9 mouse cellular contexts compared by ENCODE assay signal in the genomic region with DNA sequence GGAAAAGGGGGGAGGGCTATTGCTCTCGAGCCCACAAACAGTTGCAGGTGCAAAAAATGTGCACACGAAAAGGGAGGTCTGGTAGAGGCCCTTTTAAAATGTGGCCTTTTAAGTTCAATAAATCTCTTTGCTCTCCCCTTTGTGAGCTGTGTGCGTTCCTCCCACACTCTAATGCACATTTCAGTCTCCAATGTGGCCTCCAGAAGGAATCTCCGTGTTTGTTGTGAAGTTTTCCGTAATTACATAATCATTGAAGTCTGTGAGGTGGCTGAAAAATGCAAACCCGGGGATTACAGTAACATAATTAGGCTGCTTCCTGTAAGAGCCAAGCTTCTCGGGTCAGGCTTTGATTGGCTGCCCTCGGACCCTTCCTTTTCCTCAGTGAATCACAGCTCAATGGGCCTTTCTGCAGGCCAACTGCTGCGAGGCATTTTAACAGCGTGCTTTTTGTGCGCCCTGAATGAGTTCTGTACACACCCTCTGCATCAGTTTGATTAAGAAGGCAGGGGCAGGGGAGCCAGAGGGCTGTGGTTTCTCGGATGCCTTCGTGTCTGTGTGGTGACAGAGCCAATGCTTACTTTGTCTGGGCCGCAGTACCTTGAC.
DNase-seq lines count a peak whose midpoint lies in the region; ATAC-seq lines count a peak whose summit lies in the region.
"Had no signal": no experiment of that assay in that cellular context is flagged by ENCODE, and none has a peak within 500 bp of the region (broad histone marks: within the 10 kb centered on the region; RNA-seq: fewer than 3 reads in every experiment).

No protein-coding gene starts in this region.

- intact Hi-C loops in heart, postnatal 36 days (cut with DNase I) = loop anchor here (10.0 kb wide), 1 partner anchor 108 kb away; no protein-coding TSS in a partner anchor

- no peaks in the 10 kb centered on the region for H3K27me3 ChIP-seq in hindbrain, embryonic 10.5 days (ENCODE audit: insufficient read depth, poor library complexity, severe bottlenecking)
- no peaks in the 10 kb centered on the region for H3K27me3 ChIP-seq in midbrain, embryonic 16.5 days (ENCODE audit: control insufficient read depth, insufficient read depth, low read depth, low read length)
- H3K27me3 ChIP-seq: megakaryocyte, embryonic 14.5 days had no signal

- H3K36me3 ChIP-seq in hindbrain, embryonic 10.5 days = no peaks in the 10 kb centered on the region
- H3K36me3 ChIP-seq in midbrain, embryonic 16.5 days (ENCODE audit: control insufficient read depth, insufficient read depth, low read length) = no peaks in the 10 kb centered on the region
- H3K36me3 ChIP-seq: heart, embryonic 13.5 days had no signal

- 40% methylated on average over 14 of the region's 14 CpGs for WGBS in hindbrain, embryonic 10.5 days
- 22% methylated on average over 14 of the region's 14 CpGs for WGBS in midbrain, embryonic 16.5 days

- peak overlapping the region; percentile 32; the same call in 1 of the 2 replicates for H3K4me2 ChIP-seq in midbrain, embryonic 16.5 days (ENCODE audit: low read length)
- H3K4me2 ChIP-seq: heart, embryonic 13.5 days had no signal

- H3K9ac ChIP-seq in midbrain, embryonic 16.5 days (ENCODE audit: low read depth, low read length) = no peak overlapping the region
- H3K9ac ChIP-seq: heart, embryonic 13.5 days had no signal

- peak; percentile 58; the same call in 1 of the 2 replicates for ATAC-seq in midbrain, embryonic 16.5 days

- H3K4me3 ChIP-seq in hindbrain, embryonic 10.5 days = no peak overlapping the region
- H3K4me3 ChIP-seq in midbrain, embryonic 16.5 days (ENCODE audit: low read depth, low read length) = no peak overlapping the region
- H3K4me3 ChIP-seq: heart, embryonic 13.5 days; megakaryocyte, embryonic 14.5 days had no signal

- H3K9me3 ChIP-seq in hindbrain, embryonic 10.5 days = no peaks in the 10 kb centered on the region
- H3K9me3 ChIP-seq in midbrain, embryonic 16.5 days (replicated peaks; ENCODE audit: control insufficient read depth, low read length, poor library complexity, severe bottlenecking) = no peaks in the 10 kb centered on the region
- H3K9me3 ChIP-seq: heart, embryonic 13.5 days had no signal

- peak overlapping the region; percentile 64 for H3K27ac ChIP-seq in hindbrain, embryonic 10.5 days
- H3K27ac ChIP-seq in midbrain, embryonic 16.5 days (ENCODE audit: low read length) = no peak overlapping the region
- H3K27ac ChIP-seq: heart, embryonic 13.5 days had no signal

- DNase-seq in NIH3T3 (ENCODE audit: low read depth) = peak; percentile 4
- peak; percentile 56 for DNase-seq in embryo, embryonic 10 days (ENCODE audit: low spot score)
- DNase-seq in hindbrain, embryonic 10.5 days (ENCODE audit: low spot score) = peak; percentile 34
- DNase-seq in right cerebral cortex, postnatal 25 days = no peak
- DNase-seq in layer of hippocampus, postnatal 10 days (ENCODE audit: low spot score in 2 of 2) = no peak
- DNase-seq in heart, postnatal 36 days = no peak

- H3K4me1 ChIP-seq in hindbrain, embryonic 10.5 days (replicated peaks) = peaks cover 9% of the 10 kb centered on the region
- peaks cover 7% of the 10 kb centered on the region for H3K4me1 ChIP-seq in midbrain, embryonic 16.5 days (ENCODE audit: control insufficient read depth, insufficient read depth, low read length)

Comparison
In these comparisons a context has a peak if more than half of its experiments do, and no peak if none do; other contexts are left out.
1. DNase-seq: peak in NIH3T3 (single experiment), embryo, embryonic 10 days (single experiment) and hindbrain, embryonic 10.5 days (single experiment); none in right cerebral cortex, postnatal 25 days (single experiment), layer of hippocampus, postnatal 10 days (0 of 2) and heart, postnatal 36 days (0 of 2).